Comparison of ENCODE assay signal across 13 mouse cellular contexts in genomic region chr4:149344311-149344710, GRCm38 (mm10).
"Had no signal": no experiment of that assay in that cellular context is flagged by ENCODE, and none has a peak within 500 bp of the region (broad histone marks: within the 10 kb centered on the region; RNA-seq: fewer than 3 reads in every experiment).

No protein-coding gene starts in this region.

- ATAC-seq: midbrain, embryonic 16.5 days had no signal

- H3K27ac ChIP-seq: limb, embryonic 13.5 days; liver, embryonic 14.5 days; midbrain, embryonic 12.5 days; neural tube, embryonic 13.5 days had no signal

- H3K4me2 ChIP-seq: limb, embryonic 13.5 days; midbrain, embryonic 12.5 days; neural tube, embryonic 13.5 days had no signal

- H3K27me3 ChIP-seq: limb, embryonic 13.5 days; midbrain, embryonic 12.5 days; neural tube, embryonic 13.5 days had no signal

- H3K9me3 ChIP-seq: limb, embryonic 13.5 days; midbrain, embryonic 12.5 days; neural tube, embryonic 13.5 days had no signal

- H3K9ac ChIP-seq: limb, embryonic 13.5 days; liver, embryonic 14.5 days; midbrain, embryonic 12.5 days; neural tube, embryonic 13.5 days had no signal

- H3K4me1 ChIP-seq: limb, embryonic 13.5 days; midbrain, embryonic 12.5 days; neural tube, embryonic 13.5 days had no signal

- DNase-seq: kidney, postnatal 25 days; left cerebral cortex, postnatal 4 days; lung, adult 18-20 months; retina, postnatal 1 day; right cerebral cortex, postnatal 4 days; spleen, adult 18-20 months; thymus, adult 18-20 months; thymus, postnatal 14 days had no signal

- H3K4me3 ChIP-seq: limb, embryonic 13.5 days; midbrain, embryonic 12.5 days; neural tube, embryonic 13.5 days had no signal
